In the genomic region with DNA sequence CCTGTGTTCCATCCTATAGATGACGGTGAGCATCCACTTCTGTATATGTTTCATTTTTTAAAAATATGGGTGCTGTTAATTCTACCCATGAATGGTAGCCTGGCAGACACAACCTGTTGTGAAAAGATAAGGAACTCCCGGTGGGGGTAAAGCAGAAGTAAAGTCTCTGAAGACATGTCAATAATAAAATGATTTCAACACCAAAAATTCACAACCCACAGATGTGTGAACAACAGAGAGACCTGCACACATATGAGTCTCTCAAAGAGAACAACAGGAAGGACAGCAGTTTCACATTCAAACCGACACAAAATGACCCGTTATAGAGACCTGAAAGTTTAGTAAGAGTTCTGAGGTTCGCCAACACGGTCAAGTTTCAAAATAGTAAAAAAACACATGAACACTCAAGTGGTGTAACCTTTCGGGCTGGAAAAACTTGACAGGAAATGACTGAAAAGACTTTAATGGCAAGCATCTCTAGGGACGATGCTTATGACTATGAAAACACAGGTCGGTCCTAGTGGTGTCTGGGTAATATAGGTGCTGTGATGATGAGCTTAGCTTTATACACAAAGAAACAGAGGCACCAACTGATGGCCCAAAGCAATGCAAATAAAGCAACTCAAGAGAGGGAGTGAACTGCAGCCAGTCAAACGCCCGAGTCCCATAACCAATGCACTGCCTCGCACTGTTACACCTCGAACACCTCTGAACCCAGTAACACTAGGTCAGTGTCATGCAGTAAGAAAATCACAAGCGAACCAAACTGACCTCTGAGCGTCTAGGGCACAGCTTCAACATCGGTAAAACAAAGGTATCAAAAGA, we compare ENCODE assay signal across 8 mouse cellular contexts. TPM values are rescaled to one million over a fixed set of nuclear protein-coding genes. Genes with fewer than 3 reads are reported as not detected.
DNase-seq lines count a peak whose midpoint lies in the region; ATAC-seq lines count a peak whose summit lies in the region.

No protein-coding gene starts in this region.

- H3K27ac ChIP-seq in kidney, embryonic 15.5 days: no peak overlapping the region
- H3K27ac ChIP-seq in embryonic facial prominence, embryonic 10.5 days (replicated peaks): no peak overlapping the region
- no peak overlapping the region for H3K27ac ChIP-seq in intestine, embryonic 15.5 days

- 77% methylated on average over 16 of the region's 16 CpGs for WGBS in kidney, embryonic 15.5 days
- WGBS in embryonic facial prominence, embryonic 10.5 days: 89% methylated on average over 16 of the region's 16 CpGs
- 75% methylated on average over 16 of the region's 16 CpGs for WGBS in intestine, embryonic 15.5 days

- H3K9ac ChIP-seq in kidney, embryonic 15.5 days: peak overlapping the region; percentile 82; the same call in 1 of the 2 replicates
- H3K9ac ChIP-seq in intestine, embryonic 15.5 days: peak overlapping the region; percentile 64

- peak overlapping the region; percentile 97 for H3K4me3 ChIP-seq in kidney, embryonic 15.5 days (replicated peaks)
- peak overlapping the region; percentile 83 for H3K4me3 ChIP-seq in embryonic facial prominence, embryonic 10.5 days
- H3K4me3 ChIP-seq in intestine, embryonic 15.5 days (replicated peaks): peak overlapping the region; percentile 60; the same call in 1 of the 2 replicates

- H3K4me2 ChIP-seq in kidney, embryonic 15.5 days: peak overlapping the region; percentile 91
- H3K4me2 ChIP-seq in intestine, embryonic 15.5 days (replicated peaks): peak overlapping the region; percentile 88

- H3K36me3 ChIP-seq in kidney, embryonic 15.5 days: peaks cover 15% of the 10 kb centered on the region
- peaks cover 21% of the 10 kb centered on the region for H3K36me3 ChIP-seq in embryonic facial prominence, embryonic 10.5 days (replicated peaks)
- peaks cover 8% of the 10 kb centered on the region; the same call in 1 of the 2 replicates for H3K36me3 ChIP-seq in intestine, embryonic 15.5 days

- no peak for DNase-seq in kidney, postnatal 36 days
- no peak for DNase-seq in embryonic facial prominence, embryonic 10.5 days (ENCODE audit: low spot score)
- DNase-seq in cerebellum, adult 18-20 months: no peak
- no peak for DNase-seq in ovary, postnatal 14 days (ENCODE audit: low spot score)
- DNase-seq in left cerebral cortex, postnatal 14 days (ENCODE audit: low spot score in 2 of 2): no peak

- no peaks in the 10 kb centered on the region for H3K9me3 ChIP-seq in kidney, embryonic 15.5 days (replicated peaks)
- no peaks in the 10 kb centered on the region for H3K9me3 ChIP-seq in embryonic facial prominence, embryonic 10.5 days
- no peaks in the 10 kb centered on the region for H3K9me3 ChIP-seq in intestine, embryonic 15.5 days

- no peaks in the 10 kb centered on the region for H3K27me3 ChIP-seq in kidney, embryonic 15.5 days
- no peaks in the 10 kb centered on the region for H3K27me3 ChIP-seq in embryonic facial prominence, embryonic 10.5 days (replicated peaks; ENCODE audit: low read depth, poor library complexity, severe bottlenecking)
- no peaks in the 10 kb centered on the region for H3K27me3 ChIP-seq in intestine, embryonic 15.5 days (replicated peaks)

- ATAC-seq in kidney, embryonic 15.5 days (replicated peaks; ENCODE audit: low FRiP score): no peak
- no peak for ATAC-seq in intestine, embryonic 15.5 days
- peak; percentile 44; the same call in 1 of the 2 replicates for ATAC-seq in monocyte, adult 5-6 weeks (replicated peaks; ENCODE audit: insufficient number of reproducible peaks, low FRiP score, low TSS enrichment, poor library complexity, severe bottlenecking)

- peaks cover 16% of the 10 kb centered on the region for H3K4me1 ChIP-seq in kidney, embryonic 15.5 days
- H3K4me1 ChIP-seq in embryonic facial prominence, embryonic 10.5 days: peaks cover 18% of the 10 kb centered on the region
- peaks cover 13% of the 10 kb centered on the region for H3K4me1 ChIP-seq in intestine, embryonic 15.5 days (replicated peaks)

- intact Hi-C loops in left cerebral cortex, postnatal 14 days (cut with DNase I): no loop called here

RNA-seq across cellular contexts. Expression of gene Fcf1, which starts 1.7 kb away (rescaled TPM):
- polyA plus RNA-seq in kidney, embryonic 15.5 days (2015; fragmentation: Nextera tagmentation; extraction: Ambion mirVana): 137 and 162 TPM in 2 replicates
- 191 and 192 TPM in 2 replicates for polyA plus RNA-seq in embryonic facial prominence, embryonic 10.5 days (2016; fragmentation: Nextera tagmentation; extraction: Ambion mirVana)
- 134 and 141 TPM in 2 replicates for polyA plus RNA-seq in intestine, embryonic 15.5 days (2015; fragmentation: Nextera tagmentation; extraction: Ambion mirVana)
- total RNA-seq in monocyte, adult 5-6 weeks (2017): 101 to 149 TPM (median 133 TPM) in 3 replicates
- total RNA-seq in left cerebral cortex, postnatal 14 days (2021): 10 to 100 TPM; 24.0 to 25.1 TPM

RNA-seq across cellular contexts. Expression of gene Arel1, which starts 1.7 kb away (rescaled TPM):
- 11.7 and 13.7 TPM in 2 replicates for polyA plus RNA-seq in kidney, embryonic 15.5 days (2015; fragmentation: Nextera tagmentation; extraction: Ambion mirVana)
- polyA plus RNA-seq in embryonic facial prominence, embryonic 10.5 days (2016; fragmentation: Nextera tagmentation; extraction: Ambion mirVana): 16.8 and 18.1 TPM in 2 replicates
- 8.7 and 9.3 TPM in 2 replicates for polyA plus RNA-seq in intestine, embryonic 15.5 days (2015; fragmentation: Nextera tagmentation; extraction: Ambion mirVana)
- 42.8 to 69.6 TPM (median 53.8 TPM) in 3 replicates for total RNA-seq in monocyte, adult 5-6 weeks (2017)
- total RNA-seq in left cerebral cortex, postnatal 14 days (2021): 100 to 1,000 TPM; 103 to 106 TPM

RNA-seq across cellular contexts. Expression of gene Ylpm1, which starts 27.1 kb away (rescaled TPM):
- polyA plus RNA-seq in kidney, embryonic 15.5 days (2015; fragmentation: Nextera tagmentation; extraction: Ambion mirVana): 29.8 and 29.9 TPM in 2 replicates
- 36.5 and 37.9 TPM in 2 replicates for polyA plus RNA-seq in embryonic facial prominence, embryonic 10.5 days (2016; fragmentation: Nextera tagmentation; extraction: Ambion mirVana)
- polyA plus RNA-seq in intestine, embryonic 15.5 days (2015; fragmentation: Nextera tagmentation; extraction: Ambion mirVana): 22.1 and 22.6 TPM in 2 replicates
- total RNA-seq in monocyte, adult 5-6 weeks (2017): 22.6 to 86.9 TPM (median 34.8 TPM) in 3 replicates
- total RNA-seq in left cerebral cortex, postnatal 14 days (2021): 100 to 1,000 TPM; 116 to 118 TPM
